Mouse (Mus musculus) cerebellum, postnatal 14 days (tissue): Measurements from ENCODE around the gene Stat4.

Source experiments
- DNase-seq, 2 experiments: peaks; one replicate each; pipeline ENCODE4 v3.0.0; 2021; ENCODE audit warnings: mixed read lengths in 2 of 2

Gene Stat4

GRCm38 (mm10) chr1:51986848-51987247 is at the start of gene Stat4:
Gene Stat4 (plus strand): TSS chr1:51987148.
- no peak for DNase-seq

DNA sequence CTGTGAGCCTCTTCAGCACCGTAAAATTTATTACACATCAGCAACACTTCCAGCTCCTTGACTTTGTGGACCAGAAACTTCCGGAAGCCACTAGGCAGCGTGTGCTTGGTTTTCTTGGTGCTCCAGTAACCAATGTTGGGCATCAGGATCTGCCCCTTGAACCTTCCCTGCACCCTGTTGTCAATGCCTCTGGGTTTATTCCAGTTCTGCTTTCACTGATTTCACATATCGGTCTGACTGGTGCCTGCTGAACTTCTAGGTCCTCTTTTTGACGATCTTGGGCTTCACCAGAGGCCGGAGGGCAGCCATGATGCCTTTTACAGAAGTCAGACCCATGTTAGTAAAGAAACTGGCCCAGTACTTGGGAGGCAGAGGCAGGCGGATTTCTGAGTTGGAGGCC is 48.6 kb upstream of the Stat4 start:
- DNase-seq, result no peak

DNA sequence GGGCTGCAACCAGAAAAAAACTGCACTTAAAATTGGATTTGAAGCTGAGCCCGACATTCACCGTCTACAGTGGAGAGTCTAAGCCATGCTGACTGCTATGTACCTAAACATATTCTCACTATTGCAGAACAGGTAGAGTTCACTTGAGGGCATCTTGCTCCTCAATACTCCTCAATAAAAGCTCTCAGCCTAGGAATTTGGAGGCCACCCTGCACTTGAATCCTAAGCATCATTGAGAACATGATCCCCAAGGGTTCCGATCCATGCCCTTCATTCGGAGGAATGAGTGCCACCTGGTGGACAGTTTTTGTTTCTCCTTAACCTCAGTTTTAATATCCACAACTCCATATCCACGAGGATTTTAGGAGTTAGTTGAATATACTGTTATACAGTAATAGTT is 42.2 kb upstream of the Stat4 start:
- DNase-seq, result peak; percentile 76 to 83

GRCm38 (mm10) chr1:51947116-51947515 is 39.8 kb upstream of the Stat4 start:
- peak; percentile 45 to 69 for DNase-seq

DNA sequence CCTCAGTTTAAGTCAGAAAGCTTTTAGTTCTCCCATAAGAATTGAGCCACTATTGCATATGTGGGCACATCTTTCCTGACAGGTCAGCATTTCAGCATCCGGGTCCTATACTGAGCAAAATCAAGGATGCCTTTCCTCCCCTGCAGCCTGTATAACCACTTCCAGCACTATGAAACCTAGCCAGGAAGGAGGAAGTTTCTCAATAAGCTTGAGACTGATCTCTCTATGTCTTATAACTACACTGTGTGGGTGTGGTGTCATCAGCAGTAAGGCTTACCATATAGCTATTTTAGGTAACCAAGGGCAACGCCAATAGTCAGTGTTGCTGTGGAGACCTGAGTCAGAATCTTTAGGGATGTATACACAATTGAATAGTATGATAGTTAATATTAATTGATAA is 22.3 kb upstream of the Stat4 start:
- no peak for DNase-seq

GRCm38 (mm10) chr1:51968994-51969393 is 18.0 kb upstream of the Stat4 start:
- DNase-seq, result peak; percentile 76 to 89

DNA sequence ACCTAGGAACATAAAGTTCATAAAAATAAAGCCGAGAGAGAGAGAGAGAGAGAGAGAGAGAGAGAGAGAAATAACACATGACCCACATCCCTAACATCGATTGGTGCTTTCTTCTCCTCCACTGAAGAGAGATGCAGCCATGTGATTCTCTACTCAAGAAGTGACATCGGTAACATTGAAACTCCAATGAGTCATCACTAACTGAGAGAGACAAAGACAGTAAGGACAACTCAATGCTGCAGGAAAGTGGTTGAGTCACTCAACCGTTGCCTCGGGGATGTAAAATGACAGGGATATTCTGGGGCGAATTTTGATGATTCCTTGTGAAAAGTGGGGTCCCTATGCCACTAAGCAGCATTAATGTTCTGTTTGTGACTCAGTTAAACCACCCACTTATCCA is 16.8 kb upstream of the Stat4 start:
- no peak for DNase-seq

DNA sequence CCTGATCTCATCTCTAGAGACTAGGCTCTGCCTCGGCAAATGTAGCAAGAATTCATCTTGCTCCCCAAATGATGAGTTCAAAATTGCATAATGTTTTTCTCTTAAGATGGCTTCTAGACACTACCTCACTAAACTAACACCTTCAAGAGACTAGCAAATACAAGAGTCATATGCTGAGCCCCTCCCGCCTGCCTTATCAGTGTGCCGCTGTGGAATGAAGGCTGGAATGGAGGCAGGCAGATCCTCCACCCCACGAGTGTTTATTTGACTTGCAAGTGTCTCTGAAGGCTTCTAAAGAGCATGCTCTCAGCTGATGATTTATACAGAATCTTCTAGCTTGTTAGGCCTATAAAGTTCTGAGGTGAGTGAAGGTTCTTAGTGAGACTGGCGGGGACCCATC is 11.4 kb upstream of the Stat4 start:
- DNase-seq, result no peak

GRCm38 (mm10) chr1:51979048-51979447 is 7.9 kb upstream of the Stat4 start:
- peak; percentile 70 to 90 for DNase-seq

DNA sequence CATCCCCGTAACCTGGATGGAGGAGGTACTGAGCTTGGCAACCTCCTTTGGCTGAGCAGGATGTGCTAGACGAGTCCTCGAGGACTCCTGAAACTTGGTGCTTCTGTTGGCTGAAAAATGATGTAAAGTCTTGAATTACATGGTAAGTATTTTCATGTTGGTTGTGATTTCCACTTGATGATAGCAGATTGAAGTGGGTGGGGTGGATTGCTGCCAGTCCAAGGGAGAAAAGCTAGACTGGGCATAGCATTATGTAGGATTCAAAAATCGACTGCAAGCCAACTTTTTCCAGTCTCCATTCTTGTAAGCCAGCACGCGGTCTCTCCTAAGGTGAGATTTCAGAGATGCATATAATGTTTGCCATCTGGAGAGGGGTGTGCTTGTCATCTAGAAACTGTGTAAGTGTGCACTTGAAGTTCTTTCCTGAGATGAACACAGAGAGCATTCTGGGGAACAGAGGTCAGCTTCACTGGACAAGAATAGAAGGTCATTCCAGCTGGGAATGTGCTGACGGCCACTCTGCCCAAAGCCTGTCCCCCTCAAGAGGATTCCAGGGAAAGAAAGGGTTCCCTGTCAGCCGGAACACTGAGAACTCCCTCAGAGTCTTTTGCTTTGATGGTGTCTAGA is 5.1 kb downstream of the Stat4 start:
- DNase-seq, result no peak

DNA sequence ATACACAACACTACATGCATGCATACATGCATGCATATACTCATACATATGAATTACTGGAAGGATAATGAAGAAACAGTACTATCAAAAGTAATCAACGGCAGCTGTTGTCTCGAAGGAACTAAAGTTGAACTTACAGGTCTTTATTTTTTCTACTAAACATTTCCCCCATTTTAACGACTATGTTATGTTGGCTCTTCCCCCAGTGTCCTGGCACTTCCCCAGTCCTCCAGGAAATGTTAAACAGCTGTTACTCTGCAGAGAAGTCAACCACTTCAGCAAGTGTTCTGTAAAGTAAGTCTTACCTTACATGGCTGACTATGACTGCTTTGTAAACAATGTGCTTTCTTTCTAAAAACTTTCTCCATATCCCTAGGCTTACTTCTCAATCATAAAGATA is 9.1 kb downstream of the Stat4 start:
- no peak for DNase-seq

DNA sequence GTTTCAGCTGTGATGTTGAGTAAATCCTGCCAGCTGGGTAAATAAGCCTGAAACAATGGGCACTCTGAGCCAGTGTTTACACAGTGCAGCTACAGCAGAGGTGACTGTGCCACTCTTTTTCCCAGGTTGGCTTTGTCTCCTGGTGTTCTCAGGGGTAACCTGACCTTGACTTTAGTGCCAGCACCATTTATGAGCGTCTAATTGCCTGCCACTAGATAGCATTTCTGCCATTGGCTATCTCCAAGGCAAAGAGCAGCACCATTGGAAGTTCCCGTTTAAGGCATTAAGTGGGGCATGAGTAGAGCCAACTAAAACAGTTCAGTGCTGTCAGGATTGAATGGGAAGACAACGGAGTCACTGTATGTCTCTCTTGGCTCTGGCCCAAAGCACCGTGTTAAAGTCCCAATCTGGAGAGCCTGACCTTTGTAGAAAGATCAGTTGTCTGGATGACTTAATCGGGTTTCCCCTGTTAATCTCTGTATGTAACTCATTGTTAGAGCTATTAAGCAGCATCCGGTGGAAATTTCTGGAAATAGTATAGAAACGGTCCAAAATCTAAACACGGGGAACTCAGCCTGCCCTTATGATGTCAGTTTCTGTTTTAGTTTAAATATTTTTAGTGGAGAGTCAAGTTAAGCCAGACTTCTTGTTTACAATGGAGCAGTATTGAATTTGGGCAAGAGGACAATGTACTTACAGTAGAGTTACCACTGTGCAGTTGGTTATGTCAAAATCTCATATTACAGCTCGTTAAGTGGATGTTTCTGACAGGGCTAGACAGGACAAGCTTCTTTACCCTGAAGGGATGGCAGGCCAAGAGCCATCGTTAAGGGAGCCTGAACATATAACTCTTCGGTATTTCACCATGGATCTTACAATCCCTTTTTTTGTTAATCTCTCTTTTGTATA is 10.1 kb downstream of the Stat4 start:
- DNase-seq, result peak in 1 of 2 experiments; percentile 25

DNA sequence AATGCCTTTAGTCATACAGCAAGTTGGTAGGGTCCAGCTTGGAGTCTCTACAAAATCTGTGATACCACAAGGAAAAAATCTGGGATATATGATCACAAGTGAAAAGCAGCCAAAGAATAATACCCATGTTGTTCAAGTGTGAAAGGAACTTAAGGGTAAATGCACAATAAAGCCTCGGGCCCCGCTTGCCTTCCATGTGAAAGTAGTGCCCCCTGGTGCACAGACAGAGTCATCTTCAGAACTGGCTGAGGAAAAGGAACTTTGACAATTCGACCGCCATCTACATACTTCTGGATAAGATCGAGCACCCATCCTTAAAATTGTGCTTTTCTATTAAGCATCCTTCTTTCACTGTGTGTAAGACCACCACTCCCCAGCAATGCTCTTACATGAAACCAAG is 11.6 kb downstream of the Stat4 start:
- peak; percentile 82 for DNase-seq

- DNase-seq, result peak; percentile 80 to 89
These were observed 17.1 kb downstream of the Stat4 start for GRCm38 (mm10) chr1:52004096-52004495.

DNA sequence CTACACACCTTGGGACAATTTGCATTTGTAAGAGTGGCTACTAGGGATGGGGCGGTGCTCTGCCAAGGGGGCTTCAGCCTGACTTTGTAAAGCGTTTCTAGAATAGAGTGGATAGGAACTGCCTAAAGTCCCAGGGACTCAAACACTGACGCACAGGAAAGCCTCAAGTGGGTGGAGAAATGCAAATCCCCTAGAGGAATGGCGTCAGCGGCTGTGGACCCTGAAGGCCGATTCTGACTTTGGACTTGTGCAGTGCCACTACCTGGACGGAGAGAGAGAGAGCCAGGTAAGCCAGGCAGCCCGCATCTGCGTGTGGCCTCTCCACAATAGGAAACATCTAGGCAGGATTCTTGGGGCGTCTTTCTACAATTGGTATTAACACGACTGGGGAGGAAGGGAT is 21.5 kb downstream of the Stat4 start:
- DNase-seq, result no peak

GRCm38 (mm10) chr1:52008947-52009346 is 22.0 kb downstream of the Stat4 start:
- no peak for DNase-seq

DNA sequence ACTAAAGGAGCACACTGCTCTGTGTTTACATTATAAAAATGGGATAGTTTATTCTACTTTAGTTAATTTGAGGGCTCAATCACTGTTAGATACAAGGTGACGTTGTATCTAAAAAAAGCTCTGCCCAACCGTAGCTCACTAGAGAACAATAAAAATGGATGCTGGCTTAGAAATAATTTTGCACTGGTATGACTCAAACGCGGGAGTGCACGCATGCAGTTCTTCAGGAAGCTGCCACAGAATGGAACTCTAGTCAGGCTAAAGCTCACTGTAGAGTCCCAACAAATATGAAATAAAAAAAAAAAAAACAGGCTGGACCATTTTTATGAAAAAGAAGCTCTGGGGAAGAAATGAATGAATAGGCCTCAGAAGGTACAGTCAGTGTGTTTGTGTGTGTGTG is 23.8 kb downstream of the Stat4 start:
- DNase-seq, result no peak

GRCm38 (mm10) chr1:52011227-52011626 is 24.3 kb downstream of the Stat4 start:
- no peak for DNase-seq

GRCm38 (mm10) chr1:52012231-52012630 is 25.3 kb downstream of the Stat4 start:
- no peak for DNase-seq

- DNase-seq, result no peak
These were observed 25.8 kb downstream of the Stat4 start for GRCm38 (mm10) chr1:52012757-52013156.

- DNase-seq, result no peak
These were observed 32.7 kb downstream of the Stat4 start for GRCm38 (mm10) chr1:52019621-52020020.

DNA sequence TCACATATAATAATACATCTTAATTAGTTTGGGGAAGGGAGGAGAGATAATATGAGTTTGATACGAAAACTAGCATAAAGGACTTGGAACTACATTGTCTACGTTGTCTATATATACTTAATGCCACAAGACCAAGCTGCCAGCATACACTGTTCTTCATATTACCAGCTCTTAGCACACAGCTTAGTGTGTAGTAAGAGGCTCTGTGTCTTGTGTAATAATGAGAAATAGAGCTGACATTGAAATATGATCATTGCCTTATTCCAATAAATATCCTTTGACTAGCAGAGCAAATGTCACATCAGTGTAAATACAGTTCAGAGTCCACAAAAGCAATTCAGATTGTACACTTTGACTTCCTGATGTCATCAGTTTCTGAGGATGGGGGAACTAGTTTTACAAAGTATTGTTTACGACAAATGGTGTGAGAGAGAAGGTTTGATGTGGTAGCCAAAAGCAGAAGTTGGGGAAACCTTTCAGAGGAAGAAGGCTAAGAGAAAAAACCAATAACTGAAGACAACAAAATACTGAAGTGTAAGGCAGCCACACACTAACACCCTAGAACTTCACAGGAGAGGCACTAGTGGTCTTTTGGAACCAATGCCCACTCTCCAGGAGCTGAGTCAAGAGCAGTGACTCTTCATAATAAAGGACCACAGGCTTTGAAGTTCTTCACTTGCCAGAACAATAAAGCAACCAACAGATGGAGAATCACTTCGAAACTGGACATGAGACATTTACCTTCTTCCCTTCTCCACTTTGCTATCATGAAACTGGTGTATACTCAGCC is 35.2 kb downstream of the Stat4 start:
- no peak for DNase-seq

DNA sequence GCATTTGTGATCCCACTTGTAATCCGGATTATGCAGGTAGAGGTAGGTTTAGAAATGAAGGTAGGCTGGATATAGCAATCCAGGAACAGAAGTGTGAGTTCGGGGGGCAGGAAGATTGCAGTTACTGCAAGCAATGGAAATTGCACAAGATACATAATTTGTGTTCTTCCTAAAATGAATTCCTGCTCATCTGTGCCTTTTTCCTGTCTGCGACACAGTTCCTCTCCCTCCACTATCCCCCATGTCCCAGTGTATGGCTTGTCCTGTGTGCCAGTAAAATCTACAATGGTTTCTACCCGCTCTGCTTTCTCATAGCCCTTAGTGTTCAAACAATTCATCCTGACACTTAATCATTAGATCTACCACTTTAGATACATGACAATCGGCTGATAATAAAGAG is 41.7 kb downstream of the Stat4 start:
- no peak for DNase-seq
